Mouse (Mus musculus) skeletal muscle tissue, postnatal 0 days (tissue): Measurements from ENCODE around the gene Klhl5. TPM values are rescaled to one million over a fixed set of nuclear protein-coding genes. Genes with fewer than 3 reads are reported as not detected.

ENCODE experiments used
- polyA plus RNA-seq: library from polyadenylated mRNA; unstranded; fragments of >200 nt; fragmentation: Nextera tagmentation; extraction: Ambion mirVana; gene quantifications from 2 replicates; pipeline ENCODE4 v1.2.1, GENCODE M21; 2015

The Klhl5 gene
- polyA plus RNA-seq, result 10.4 and 10.5 TPM in 2 replicates

GRCm38 (mm10) chr5:65106876-65107772 lies at the start of gene Klhl5:
Gene Klhl5, plus strand, starts transcription at chr5:65107539.

GRCm38 (mm10) chr5:65091921-65092320 lies 15.4 kb upstream of the Klhl5 start, which contains the start of gene Tmem156:
Gene Tmem156, minus strand, starts transcription at chr5:65092132.

DNA sequence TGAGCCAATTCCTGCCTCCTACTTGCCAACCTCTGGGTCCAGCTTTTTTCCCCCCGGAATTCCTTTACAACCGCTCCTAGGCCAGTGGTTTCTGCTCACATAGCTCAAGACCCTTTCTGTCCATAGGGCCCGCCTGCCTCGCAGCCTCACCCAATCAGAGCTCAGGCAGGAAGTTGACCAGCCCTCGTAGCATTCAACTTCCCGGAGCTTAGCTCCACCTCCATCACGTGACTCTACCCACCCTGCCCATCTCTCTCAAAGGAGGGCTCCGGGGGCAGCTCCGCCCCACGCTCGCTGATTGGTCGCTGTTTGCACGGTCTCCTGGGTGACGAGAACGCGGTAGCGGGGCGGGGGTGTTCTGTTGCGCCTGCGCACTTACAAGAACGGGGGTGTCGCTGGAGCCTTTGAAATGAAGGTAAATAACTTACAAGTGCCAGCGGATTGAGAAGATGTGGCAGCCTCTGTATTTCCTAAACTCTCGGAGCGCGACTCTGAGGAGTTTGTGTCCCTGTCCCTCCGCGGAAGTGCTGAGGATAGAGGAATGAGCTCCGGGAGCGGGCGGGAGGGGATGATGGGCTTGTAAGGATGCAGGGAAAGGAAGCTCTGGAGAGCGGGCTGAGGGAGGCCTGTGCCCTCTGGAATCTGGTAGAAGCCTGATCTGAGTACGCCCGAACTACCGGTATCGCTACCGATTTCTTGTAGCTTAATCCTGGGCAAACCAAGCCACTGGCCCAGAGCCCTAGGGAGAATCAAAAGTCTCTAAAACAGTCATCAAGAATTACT lies 92.2 kb downstream of the Klhl5 start, which contains the start of gene Wdr19:
Gene Wdr19, plus strand, starts transcription at position 351 of the 783 bp plus-strand sequence.

Other genes starting within 250 kb of the Klhl5 start
- gene Tlr1, start 174.0 kb upstream of the Klhl5 start, polyA plus RNA-seq, result 0.72 and 1.2 TPM in 2 replicates
- 0.67 and 0.94 TPM in 2 replicates for gene Tlr6, start 147.4 kb upstream of the Klhl5 start, polyA plus RNA-seq
- gene Fam114a1, start 137.5 kb upstream of the Klhl5 start, polyA plus RNA-seq, result 32.3 and 36.3 TPM in 2 replicates
- gene Tmem156, start 15.4 kb upstream of the Klhl5 start, polyA plus RNA-seq, result 0.32 and 0.44 TPM in 2 replicates
- gene Wdr19, start 92.2 kb downstream of the Klhl5 start, polyA plus RNA-seq, result 2.3 and 2.5 TPM in 2 replicates
- gene Rfc1, start 228.1 kb downstream of the Klhl5 start, polyA plus RNA-seq, result 36.4 and 40.4 TPM in 2 replicates
- 1.5 and 8.5 TPM in 2 replicates for gene Klb, start 240.8 kb downstream of the Klhl5 start, polyA plus RNA-seq